Mouse (Mus musculus) brown adipose tissue, adult 24 weeks (tissue): ENCODE data around the gene Olfr1306. TPM values are rescaled to one million over a fixed set of nuclear protein-coding genes. Genes with fewer than 3 reads are reported as not detected.

Experiments
- H3K27ac ChIP-seq: fragments of 200-500 bp; replicated peaks from 2 replicates; pipeline ENCODE4 v1.5.1; 2012; ENCODE audit warnings: low read depth, mild to moderate bottlenecking, low read length
- H3K4me1 ChIP-seq: fragments of 200-500 bp; 2 replicates; pipeline ENCODE4 v1.6.1; 2012; ENCODE audit warnings: low read length, mixed read lengths; ENCODE audit not compliant: control insufficient read depth, insufficient read depth, insufficient read length
- H3K4me3 ChIP-seq: fragments of 200-500 bp; 2 replicates; pipeline ENCODE4 v1.5.1; 2012; ENCODE audit warnings: low read depth, mild to moderate bottlenecking, low read length, moderate library complexity; ENCODE audit not compliant: insufficient read depth
- polyA plus RNA-seq: library from polyadenylated mRNA; stranded (reverse); fragments of >200 nt; gene quantifications from 2 replicates; pipeline ENCODE4 v1.2.4, GENCODE M21; 2012; ENCODE audit not compliant: missing spikeins, insufficient read depth, insufficient read length

Olfr1306 gene
- polyA plus RNA-seq, result not detected in 2 replicates

GRCm38 (mm10) chr2:111916171-111916570 is at the start of gene Olfr1306:
Gene Olfr1306, minus strand, starts transcription at chr2:111916271.
- Histone ChIP-seq H3K4me3 (no peak within 1 kb of the TSS), H3K27ac (no peak within 1 kb of the TSS), H3K4me1 (no peaks in the 10 kb centered on the region)

GRCm38 (mm10) chr2:111964844-111965243 is 48.8 kb upstream of the Olfr1306 start, which contains the start of gene Olfr1308:
Gene Olfr1308, minus strand, starts transcription at chr2:111964944.
- Histone ChIP-seq H3K27ac (no peak within 1 kb of the TSS), H3K4me3 (no peak within 1 kb of the TSS), H3K4me1 (no peaks in the 10 kb centered on the region)

- H3K4me3 ChIP-seq, result no peak within 1 kb of the TSS
- no peaks in the 10 kb centered on the region for H3K4me1 ChIP-seq
- no peak within 1 kb of the TSS for H3K27ac ChIP-seq
These were observed 33.3 kb upstream of the Olfr1306 start, which contains the start of gene Olfr1307 for GRCm38 (mm10) chr2:111949340-111949739. Gene Olfr1307, minus strand, starts transcription at chr2:111949440.

GRCm38 (mm10) chr2:111877049-111877448 is 39.0 kb downstream of the Olfr1306 start, which contains the start of gene Olfr1305:
Gene Olfr1305, minus strand, starts transcription at chr2:111877149.
- H3K27ac ChIP-seq, result no peak within 1 kb of the TSS
- no peaks in the 10 kb centered on the region for H3K4me1 ChIP-seq
- H3K4me3 ChIP-seq, result no peak within 1 kb of the TSS

Other genes with a start within 250 kb of the Olfr1306 start
- gene Olfr1301, start 165.3 kb downstream of the Olfr1306 start, polyA plus RNA-seq, result not detected in 2 replicates
- not detected in 2 replicates for gene Olfr1302, start 138.8 kb downstream of the Olfr1306 start, polyA plus RNA-seq
- not detected in 2 replicates for gene Olfr1303, start 95.9 kb downstream of the Olfr1306 start, polyA plus RNA-seq
- not detected in 2 replicates for gene Olfr1305, start 39.1 kb downstream of the Olfr1306 start, polyA plus RNA-seq
- not detected in 2 replicates for gene Olfr1307, start 33.2 kb upstream of the Olfr1306 start, polyA plus RNA-seq
- not detected in 2 replicates for gene Olfr1308, start 48.7 kb upstream of the Olfr1306 start, polyA plus RNA-seq
- not detected in 2 replicates for gene Olfr1309, start 74.0 kb upstream of the Olfr1306 start, polyA plus RNA-seq
- not detected in 2 replicates for gene Olfr1310, start 96.4 kb upstream of the Olfr1306 start, polyA plus RNA-seq
- not detected in 2 replicates for gene Olfr1311, start 108.1 kb upstream of the Olfr1306 start, polyA plus RNA-seq
- gene Olfr1312, start 134.0 kb upstream of the Olfr1306 start, polyA plus RNA-seq, result not detected in 2 replicates
- not detected in 2 replicates for gene Olfr1313, start 161.6 kb upstream of the Olfr1306 start, polyA plus RNA-seq
- not detected in 2 replicates for gene Olfr1314, start 180.5 kb upstream of the Olfr1306 start, polyA plus RNA-seq
- not detected in 2 replicates for gene Olfr1315-ps1, start 199.2 kb upstream of the Olfr1306 start, polyA plus RNA-seq
- gene Olfr1316, start 218.7 kb upstream of the Olfr1306 start, polyA plus RNA-seq, result not detected in 2 replicates
- not detected in 2 replicates for gene Olfr1317, start 224.1 kb upstream of the Olfr1306 start, polyA plus RNA-seq
- not detected in 2 replicates for gene Olfr1318, start 237.9 kb upstream of the Olfr1306 start, polyA plus RNA-seq